Mouse (Mus musculus) cerebellum, adult 11 months (tissue): ENCODE results near the gene Irak3.
"Not testable (repeated sequence)": the region's sequence is repeated elsewhere in the genome, so short reads cannot be mapped to it uniquely, and the experiment has no call there.

ENCODE experiments used
- DNase-seq: peaks from one replicate; pipeline ENCODE4 v3.0.0; 2022

Irak3 gene

GRCm38 (mm10) chr10:120201961-120202402 lies at the start of gene Irak3:
TSS of gene Irak3 (minus strand) at chr10:120202130.
- peak; percentile 31 for DNase-seq

GRCm38 (mm10) chr10:120250911-120251683 lies 49.2 kb upstream of the Irak3 start:
- no peak for DNase-seq

GRCm38 (mm10) chr10:120246994-120247750 lies 45.2 kb upstream of the Irak3 start:
- no peak for DNase-seq

GRCm38 (mm10) chr10:120245681-120246080 lies 43.8 kb upstream of the Irak3 start:
- DNase-seq = no peak

GRCm38 (mm10) chr10:120242421-120242820 lies 40.5 kb upstream of the Irak3 start:
- no peak for DNase-seq

- no peak for DNase-seq
These were observed 37.5 kb upstream of the Irak3 start for GRCm38 (mm10) chr10:120239476-120239875.

- no peak for DNase-seq
These were observed 36.3 kb upstream of the Irak3 start for GRCm38 (mm10) chr10:120238241-120238640.

- no peak for DNase-seq
These were observed 34.9 kb upstream of the Irak3 start for GRCm38 (mm10) chr10:120236855-120237254.

- no peak for DNase-seq
These were observed 31.9 kb upstream of the Irak3 start for GRCm38 (mm10) chr10:120233655-120234367.

GRCm38 (mm10) chr10:120231718-120232117 lies 29.8 kb upstream of the Irak3 start:
- peak; percentile 26 for DNase-seq

- DNase-seq = peak; percentile 76
These were observed 25.1 kb upstream of the Irak3 start, which contains the start of gene Llph for GRCm38 (mm10) chr10:120226871-120227661. TSS of gene Llph (plus strand) at chr10:120227070.

GRCm38 (mm10) chr10:120220776-120221175 lies 18.8 kb upstream of the Irak3 start:
- DNase-seq = no peak

GRCm38 (mm10) chr10:120219578-120220359 lies 17.8 kb upstream of the Irak3 start:
- DNase-seq = no peak

- no peak for DNase-seq
These were observed 17.1 kb upstream of the Irak3 start for GRCm38 (mm10) chr10:120218996-120219395.

- not testable (repeated sequence) for DNase-seq
These were observed 15.2 kb upstream of the Irak3 start for GRCm38 (mm10) chr10:120217099-120217498.

GRCm38 (mm10) chr10:120210096-120210495 lies 8.2 kb upstream of the Irak3 start:
- DNase-seq = no peak

- DNase-seq = no peak
These were observed 7.6 kb upstream of the Irak3 start for GRCm38 (mm10) chr10:120209539-120209925.

- peak; percentile 79 for DNase-seq
These were observed 6.9 kb upstream of the Irak3 start for GRCm38 (mm10) chr10:120208575-120209538.

GRCm38 (mm10) chr10:120208015-120208414 lies 6.1 kb upstream of the Irak3 start:
- DNase-seq = no peak

- DNase-seq = no peak
These were observed 2.8 kb upstream of the Irak3 start for GRCm38 (mm10) chr10:120204591-120205210.
